Mouse (Mus musculus) myocyte (in vitro differentiated cells): ENCODE data around the gene Baiap2.

Experiments
- CEBPB ChIP-seq: IDR thresholded peaks from 2 replicates; pipeline ENCODE4 v1.6.1; 2011; ENCODE audit warnings: mild to moderate bottlenecking, moderate library complexity; ENCODE audit not compliant: poor library complexity, insufficient read depth, severe bottlenecking
- MAX ChIP-seq: IDR thresholded peaks from one replicate; pipeline ENCODE4 v1.6.1; 2011; ENCODE audit warnings: low read depth, mild to moderate bottlenecking, control low read depth
- MYOG ChIP-seq, 3 experiments: IDR thresholded peaks; one replicate each; pipeline ENCODE4 v1.6.1; 2011; ENCODE audit warnings: control low read depth in 2 of 3, low read depth in 2 of 3, mild to moderate bottlenecking in 2 of 3; ENCODE audit not compliant: insufficient read length in 2 of 3, control insufficient read depth in 1 of 3, insufficient read depth in 1 of 3
- POLR2A ChIP-seq: IDR thresholded peaks from one replicate; pipeline ENCODE4 v1.6.1; 2011; ENCODE audit warnings: low read depth, mild to moderate bottlenecking, control low read depth, moderate library complexity; ENCODE audit not compliant: insufficient read length
- TCF12 ChIP-seq: IDR thresholded peaks from one replicate; pipeline ENCODE4 v1.6.1; 2011; ENCODE audit warnings: mild to moderate bottlenecking, control low read depth; ENCODE audit not compliant: poor library complexity, insufficient read depth, severe bottlenecking
- TCF3 ChIP-seq: IDR thresholded peaks from one replicate; pipeline ENCODE4 v1.6.1; 2011; ENCODE audit warnings: low read depth, control low read depth; ENCODE audit not compliant: insufficient read length
- USF1 ChIP-seq: IDR thresholded peaks from one replicate; pipeline ENCODE4 v1.6.1; 2011; ENCODE audit warnings: low read depth, mild to moderate bottlenecking, control low read depth, moderate library complexity

DNA sequence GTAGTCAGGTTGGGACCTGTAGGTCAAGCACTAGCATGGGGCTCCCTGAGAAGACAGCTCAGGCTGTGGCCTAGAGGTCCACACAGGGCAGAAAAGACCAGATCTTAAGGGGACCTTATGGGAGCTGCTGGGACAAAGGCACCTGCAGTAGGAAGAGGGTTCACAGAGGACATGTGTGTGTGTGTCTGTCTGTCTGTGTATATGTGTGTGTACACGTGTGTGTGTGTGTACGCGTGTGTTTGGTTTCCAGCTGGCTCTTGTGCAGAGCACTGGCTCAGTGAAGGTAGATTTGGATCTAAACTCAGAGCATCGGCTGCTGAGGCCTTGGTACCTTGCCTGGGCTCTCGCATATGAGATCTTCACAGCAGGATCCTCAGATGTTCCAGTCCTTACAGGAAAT is 21.9 kb upstream of the Baiap2 start:
- TF ChIP-seq MAX: no peak
- no peak for TF ChIP-seq POLR2A
- no peak for TF ChIP-seq USF1
- no peak for TF ChIP-seq MYOG (IDR thresholded peaks at IDR 0.05; ENCODE audit: control insufficient read depth in 1 of 3, insufficient read depth in 1 of 3, insufficient read length in 2 of 3, low read depth in 2 of 3)
- TF ChIP-seq CEBPB: no peak
- no peak for TF ChIP-seq TCF3
- no peak for TF ChIP-seq TCF12
